23 mouse cellular contexts compared by ENCODE assay signal in the genomic region with DNA sequence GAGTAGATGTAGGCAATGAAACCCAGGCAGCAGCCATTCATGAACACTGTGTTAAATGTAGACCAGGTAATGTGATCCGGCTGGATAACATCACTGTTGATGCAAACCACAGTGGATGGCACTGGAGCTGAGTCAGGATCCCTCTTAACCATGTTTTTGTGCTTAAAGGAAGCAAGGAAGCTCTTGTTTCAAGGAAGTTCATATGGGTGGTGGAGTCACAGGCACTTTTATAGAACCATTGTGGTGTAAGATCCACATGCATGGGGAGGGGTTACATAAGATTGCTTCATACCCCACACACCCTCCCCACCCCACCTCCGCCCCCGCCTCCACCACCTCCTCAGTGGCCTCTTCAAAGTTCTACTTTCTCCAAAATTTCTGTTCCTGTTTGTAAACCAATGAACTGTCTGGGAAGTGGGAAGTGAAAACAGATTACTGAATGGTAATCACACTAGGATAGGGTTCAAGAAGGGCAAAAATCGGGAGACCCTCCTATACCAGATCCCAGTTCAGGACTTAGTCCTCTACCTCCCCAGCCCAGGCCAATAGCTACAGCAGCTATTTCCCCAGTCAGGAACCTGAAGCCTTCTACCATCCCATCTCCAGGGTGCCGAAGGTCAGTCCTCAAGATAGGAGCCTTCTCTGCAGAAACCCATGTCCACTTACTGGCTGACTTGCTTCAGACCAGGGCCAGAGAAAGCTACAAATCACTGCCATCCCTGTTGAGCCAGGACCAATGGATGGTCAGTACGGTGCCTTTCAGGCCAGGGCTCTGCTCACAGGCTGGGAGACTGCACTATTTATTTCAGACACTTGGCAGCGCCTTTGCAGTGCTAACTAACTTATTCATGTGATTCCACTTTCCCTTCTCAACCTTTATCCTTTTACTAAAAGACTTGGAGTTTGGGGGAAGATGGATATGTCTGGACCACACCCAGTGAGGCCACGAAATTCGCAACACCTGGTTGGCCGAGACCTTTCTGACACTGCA. TPM values are rescaled to one million over a fixed set of nuclear protein-coding genes. Genes with fewer than 3 reads are reported as not detected.
DNase-seq lines count a peak whose midpoint lies in the region; ATAC-seq and TF ChIP-seq lines count a peak whose summit lies in the region.
"Had no signal": no experiment of that assay in that cellular context is flagged by ENCODE, and none has a peak within 500 bp of the region (broad histone marks: within the 10 kb centered on the region; RNA-seq: fewer than 3 reads in every experiment).

No protein-coding gene starts in this region.

- no peaks in the 10 kb centered on the region for H3K4me1 ChIP-seq in hindbrain, postnatal 0 days (ENCODE audit: insufficient read depth, low read length)
- no peaks in the 10 kb centered on the region for H3K4me1 ChIP-seq in hindbrain, embryonic 12.5 days
- peaks cover 73% of the 10 kb centered on the region for H3K4me1 ChIP-seq in bone marrow macrophage, adult 2 months (ENCODE audit: control insufficient read depth, insufficient read depth, low read length)
- H3K4me1 ChIP-seq: embryonic facial prominence, embryonic 10.5 days; kidney, embryonic 15.5 days had no signal

- ATAC-seq in hindbrain, postnatal 0 days: no peak
- ATAC-seq in hindbrain, embryonic 12.5 days (ENCODE audit: low FRiP score): no peak
- peak; percentile 91 for ATAC-seq in megakaryocyte progenitor cell, adult 5-6 weeks (replicated peaks; ENCODE audit: poor library complexity)
- ATAC-seq: hindbrain, embryonic 16.5 days had no signal

- H3K27me3 ChIP-seq in hindbrain, postnatal 0 days (ENCODE audit: insufficient read depth, low read length): no peaks in the 10 kb centered on the region
- H3K27me3 ChIP-seq in hindbrain, embryonic 12.5 days: no peaks in the 10 kb centered on the region
- H3K27me3 ChIP-seq: kidney, embryonic 15.5 days; liver, embryonic 13.5 days had no signal

- H3K9me3 ChIP-seq in hindbrain, postnatal 0 days (ENCODE audit: low read length): no peaks in the 10 kb centered on the region
- no peaks in the 10 kb centered on the region for H3K9me3 ChIP-seq in hindbrain, embryonic 12.5 days (replicated peaks)
- H3K9me3 ChIP-seq: embryonic facial prominence, embryonic 10.5 days; G1E; kidney, embryonic 15.5 days; liver, embryonic 13.5 days had no signal

- no peaks in the 10 kb centered on the region for H3K36me3 ChIP-seq in hindbrain, postnatal 0 days (ENCODE audit: insufficient read depth, low read length)
- no peaks in the 10 kb centered on the region for H3K36me3 ChIP-seq in hindbrain, embryonic 12.5 days
- H3K36me3 ChIP-seq: embryonic facial prominence, embryonic 10.5 days; G1E; kidney, embryonic 15.5 days; liver, embryonic 13.5 days had no signal

- H3K4me2 ChIP-seq in hindbrain, postnatal 0 days (ENCODE audit: low read depth, low read length): no peak overlapping the region
- H3K4me2 ChIP-seq in hindbrain, embryonic 12.5 days (replicated peaks): no peak overlapping the region
- H3K4me2 ChIP-seq: kidney, embryonic 15.5 days; liver, embryonic 13.5 days had no signal

- WGBS in hindbrain, postnatal 0 days: 86% methylated on average over 10 of the region's 10 CpGs
- WGBS in hindbrain, embryonic 12.5 days: 91% methylated on average over 10 of the region's 10 CpGs

- peak; percentile 29 for TF ChIP-seq CTCF in hindbrain, postnatal 0 days (IDR thresholded peaks at IDR 0.05; ENCODE audit: low read depth)
- no peak for TF ChIP-seq CTCF in bone marrow macrophage, adult 2 months (IDR thresholded peaks at IDR 0.05; ENCODE audit: low read depth, low read length)

- H3K9ac ChIP-seq in hindbrain, postnatal 0 days (replicated peaks; ENCODE audit: low read length): no peak overlapping the region
- no peak overlapping the region for H3K9ac ChIP-seq in hindbrain, embryonic 12.5 days
- H3K9ac ChIP-seq: kidney, embryonic 15.5 days; liver, embryonic 13.5 days had no signal

- DNase-seq in hindbrain, postnatal 0 days (ENCODE audit: low spot score): no peak
- DNase-seq in 3T3-L1 (ENCODE audit: low read depth, low spot score): peak; percentile 34
- no peak for DNase-seq in right cerebral cortex, postnatal 4 days
- DNase-seq in gastrocnemius, postnatal 10 days: no peak
- DNase-seq in ovary, postnatal 36 days (ENCODE audit: low spot score): no peak
- DNase-seq: B cell, adult 2 months; cerebellum, adult 8-10 months; liver, embryonic 13.5 days; lung, postnatal 4 days; right cerebral cortex, postnatal 25 days; thymus, postnatal 36 days had no signal

- H3K4me3 ChIP-seq in hindbrain, postnatal 0 days (ENCODE audit: low read length): no peak overlapping the region
- H3K4me3 ChIP-seq in hindbrain, embryonic 12.5 days: no peak overlapping the region
- peak overlapping the region; percentile 56 for H3K4me3 ChIP-seq in bone marrow macrophage, adult 2 months (ENCODE audit: insufficient read depth, low read length)
- H3K4me3 ChIP-seq: embryonic facial prominence, embryonic 10.5 days; kidney, embryonic 15.5 days; liver, embryonic 13.5 days had no signal

- no peak overlapping the region for H3K27ac ChIP-seq in hindbrain, postnatal 0 days
- H3K27ac ChIP-seq in hindbrain, embryonic 12.5 days: no peak overlapping the region
- H3K27ac ChIP-seq in bone marrow macrophage, adult 2 months (ENCODE audit: insufficient read depth, low read depth, low read length): peak overlapping the region; percentile 98
- H3K27ac ChIP-seq: embryonic facial prominence, embryonic 10.5 days; kidney, embryonic 15.5 days; liver, embryonic 13.5 days had no signal

- no peak for TF ChIP-seq POLR2A in bone marrow macrophage, adult 2 months (IDR thresholded peaks at IDR 0.05; ENCODE audit: borderline replicate concordance, low read depth, low read length)

RNA-seq across cellular contexts. Expression of gene Ifitm6, which starts 0.7 kb away (rescaled TPM):
- 0.37 and 0.50 TPM in 2 replicates for total RNA-seq in hindbrain, postnatal 0 days (2014; rRNA removed)
- polyA plus RNA-seq in hindbrain, postnatal 0 days (2015; fragmentation: Nextera tagmentation; extraction: Ambion mirVana): 0.67 and 0.69 TPM in 2 replicates
- polyA plus RNA-seq in hindbrain, embryonic 12.5 days (2016; fragmentation: Nextera tagmentation; extraction: Ambion mirVana): not detected in 2 replicates
- polyA plus RNA-seq in bone marrow macrophage, adult 2 months (2012; ENCODE audit: insufficient read depth, insufficient read length, missing spikeins): 31.9 and 45.4 TPM in 2 replicates
- total RNA-seq in megakaryocyte progenitor cell, adult 5-6 weeks (2015): 81.7 and 90.1 TPM in 2 replicates
- 37.7 and 55.9 TPM in 2 replicates for total RNA-seq in megakaryocyte progenitor cell, adult 5-6 weeks (2017)
- under 1 TPM; 0.49 to 0.84 TPM for total RNA-seq in gastrocnemius, postnatal 10 days (2021)
- total RNA-seq: G1E; heart, adult 18-20 months; left cerebral cortex, postnatal 14 days had no signal
- polyA plus RNA-seq: embryonic facial prominence, embryonic 10.5 days; G1E had no signal

RNA-seq across cellular contexts. Expression of gene Ifitm3, which starts 6.4 kb away (rescaled TPM):
- 29.3 and 41.7 TPM in 2 replicates for total RNA-seq in hindbrain, postnatal 0 days (2014; rRNA removed)
- polyA plus RNA-seq in hindbrain, postnatal 0 days (2015; fragmentation: Nextera tagmentation; extraction: Ambion mirVana): 92.8 and 93.3 TPM in 2 replicates
- polyA plus RNA-seq in hindbrain, embryonic 12.5 days (2016; fragmentation: Nextera tagmentation; extraction: Ambion mirVana): 22.5 and 26.0 TPM in 2 replicates
- 1,636 and 1,773 TPM in 2 replicates for polyA plus RNA-seq in bone marrow macrophage, adult 2 months (2012; ENCODE audit: insufficient read depth, insufficient read length, missing spikeins)
- total RNA-seq in megakaryocyte progenitor cell, adult 5-6 weeks (2015): 147 and 203 TPM in 2 replicates
- total RNA-seq in megakaryocyte progenitor cell, adult 5-6 weeks (2017): 49.4 and 56.2 TPM in 2 replicates
- total RNA-seq in gastrocnemius, postnatal 10 days (2021): 10 to 100 TPM; 54.7 to 70.0 TPM
- total RNA-seq: G1E had no signal
- polyA plus RNA-seq: G1E had no signal

RNA-seq across cellular contexts. Expression of gene Gm17387, which starts 11.9 kb away (rescaled TPM):
- total RNA-seq in hindbrain, postnatal 0 days (2014; rRNA removed): not detected in 2 replicates
- polyA plus RNA-seq in hindbrain, postnatal 0 days (2015; fragmentation: Nextera tagmentation; extraction: Ambion mirVana): not detected in 2 replicates
- not detected in 2 replicates for polyA plus RNA-seq in hindbrain, embryonic 12.5 days (2016; fragmentation: Nextera tagmentation; extraction: Ambion mirVana)
- polyA plus RNA-seq in bone marrow macrophage, adult 2 months (2012; ENCODE audit: insufficient read depth, insufficient read length, missing spikeins): not detected in 2 replicates
- total RNA-seq in megakaryocyte progenitor cell, adult 5-6 weeks (2015): not detected in 2 replicates
- not detected in 2 replicates for total RNA-seq in megakaryocyte progenitor cell, adult 5-6 weeks (2017)
- total RNA-seq in gastrocnemius, postnatal 10 days (2021): not detected
- total RNA-seq: G1E; heart, adult 18-20 months; layer of hippocampus, adult 8-10 months; left cerebral cortex, postnatal 14 days had no signal
- polyA plus RNA-seq: embryonic facial prominence, embryonic 10.5 days; G1E; heart, postnatal 0 days; hindbrain, embryonic 16.5 days; kidney, embryonic 15.5 days; liver, embryonic 13.5 days; stomach, embryonic 16.5 days had no signal

RNA-seq across cellular contexts. Expression of gene B4galnt4, which starts 43.9 kb away (rescaled TPM):
- 115 and 124 TPM in 2 replicates for total RNA-seq in hindbrain, postnatal 0 days (2014; rRNA removed)
- polyA plus RNA-seq in hindbrain, postnatal 0 days (2015; fragmentation: Nextera tagmentation; extraction: Ambion mirVana): 41.8 and 46.2 TPM in 2 replicates
- 46.1 and 46.5 TPM in 2 replicates for polyA plus RNA-seq in hindbrain, embryonic 12.5 days (2016; fragmentation: Nextera tagmentation; extraction: Ambion mirVana)
- not detected in 2 replicates for polyA plus RNA-seq in bone marrow macrophage, adult 2 months (2012; ENCODE audit: insufficient read depth, insufficient read length, missing spikeins)
- total RNA-seq in megakaryocyte progenitor cell, adult 5-6 weeks (2015): 0.84 and 1.3 TPM in 2 replicates
- total RNA-seq in megakaryocyte progenitor cell, adult 5-6 weeks (2017): 1.5 and 2.8 TPM in 2 replicates
- under 1 TPM; 0.11 to 0.38 TPM for total RNA-seq in gastrocnemius, postnatal 10 days (2021)
- total RNA-seq: G1E; heart, adult 18-20 months had no signal
- polyA plus RNA-seq: G1E had no signal

RNA-seq across cellular contexts. Expression of gene Ifitm1, which starts 50.0 kb away (rescaled TPM):
- total RNA-seq in hindbrain, postnatal 0 days (2014; rRNA removed): 16.5 and 39.5 TPM in 2 replicates
- 22.4 and 24.0 TPM in 2 replicates for polyA plus RNA-seq in hindbrain, postnatal 0 days (2015; fragmentation: Nextera tagmentation; extraction: Ambion mirVana)
- 8.8 and 9.1 TPM in 2 replicates for polyA plus RNA-seq in hindbrain, embryonic 12.5 days (2016; fragmentation: Nextera tagmentation; extraction: Ambion mirVana)
- 31.2 and 38.0 TPM in 2 replicates for polyA plus RNA-seq in bone marrow macrophage, adult 2 months (2012; ENCODE audit: insufficient read depth, insufficient read length, missing spikeins)
- 57.8 and 89.8 TPM in 2 replicates for total RNA-seq in megakaryocyte progenitor cell, adult 5-6 weeks (2015)
- total RNA-seq in megakaryocyte progenitor cell, adult 5-6 weeks (2017): 33.7 and 37.5 TPM in 2 replicates
- 1 to 10 TPM; 2.1 to 3.7 TPM for total RNA-seq in gastrocnemius, postnatal 10 days (2021)
- polyA plus RNA-seq: G1E had no signal

Comparison
In these comparisons a context has a peak if more than half of its experiments do, and no peak if none do; other contexts are left out.
1. RNA of gene Ifitm6, which starts 0.7 kb away (total RNA-seq): 37.7 to 90.1 TPM in megakaryocyte progenitor cell, adult 5-6 weeks; 0.49 to 0.84 TPM in gastrocnemius, postnatal 10 days and 0.37 to 0.50 TPM in hindbrain, postnatal 0 days; every median in the first group is over 10 times any median in the second.